Mouse (Mus musculus) kidney, embryonic 15.5 days (tissue): ENCODE results near the gene Zbtb40. TPM values are rescaled to one million over a fixed set of nuclear protein-coding genes. Genes with fewer than 3 reads are reported as not detected.

Source experiments
- ATAC-seq: fragments of 200-750 bp; cut with Nextera tagmentation; replicated peaks from 2 replicates; pipeline ENCODE4 v1.8.0; 2017; ENCODE audit warnings: moderate TSS enrichment; ENCODE audit not compliant: low FRiP score
- H3K27ac ChIP-seq: fragments of 300-500 bp; sonication (generic); 2 replicates; pipeline ENCODE4 v1.5.1; 2015; ENCODE audit warnings: mild to moderate bottlenecking, inconsistent platforms
- H3K27me3 ChIP-seq: fragments of 300-500 bp; sonication (generic); 2 replicates; pipeline ENCODE4 v1.6.1; 2015; ENCODE audit warnings: inconsistent platforms
- H3K36me3 ChIP-seq: fragments of 300-500 bp; sonication (generic); 2 replicates; pipeline ENCODE4 v1.6.1; 2015; ENCODE audit warnings: inconsistent platforms
- H3K4me1 ChIP-seq: fragments of 300-500 bp; sonication (generic); 2 replicates; pipeline ENCODE4 v1.6.1; 2015; ENCODE audit warnings: inconsistent platforms
- H3K4me2 ChIP-seq: fragments of 300-500 bp; sonication (generic); 2 replicates; pipeline ENCODE4 v1.6.1; 2015; ENCODE audit warnings: moderate library complexity, mild to moderate bottlenecking, inconsistent platforms
- H3K4me3 ChIP-seq: fragments of 300-500 bp; sonication (generic); replicated peaks from 2 replicates; pipeline ENCODE4 v1.5.1; 2015; ENCODE audit warnings: mild to moderate bottlenecking, inconsistent platforms
- H3K9ac ChIP-seq: fragments of 300-500 bp; sonication (generic); 2 replicates; pipeline ENCODE4 v1.6.1; 2015; ENCODE audit warnings: mild to moderate bottlenecking, inconsistent platforms
- H3K9me3 ChIP-seq: fragments of 300-500 bp; sonication (generic); replicated peaks from 2 replicates; pipeline ENCODE4 v1.6.1; 2016; ENCODE audit warnings: inconsistent platforms
- WGBS: fragments of 180-500 bp; shearing (Covaris S2); methylation state at CpG from one replicate; pipeline ENCODE4 v1.1.7; 2015; ENCODE audit warnings: mixed read lengths; 5-methylcytosine and 5-hydroxymethylcytosine counted together
- polyA plus RNA-seq: library from polyadenylated mRNA; unstranded; fragments of >200 nt; fragmentation: Nextera tagmentation; extraction: Ambion mirVana; gene quantifications from 2 replicates; pipeline ENCODE4 v1.2.1, GENCODE M21; 2015

Gene Zbtb40
- polyA plus RNA-seq, 1 experiment from 2014 or later: 4.6 TPM

DNA sequence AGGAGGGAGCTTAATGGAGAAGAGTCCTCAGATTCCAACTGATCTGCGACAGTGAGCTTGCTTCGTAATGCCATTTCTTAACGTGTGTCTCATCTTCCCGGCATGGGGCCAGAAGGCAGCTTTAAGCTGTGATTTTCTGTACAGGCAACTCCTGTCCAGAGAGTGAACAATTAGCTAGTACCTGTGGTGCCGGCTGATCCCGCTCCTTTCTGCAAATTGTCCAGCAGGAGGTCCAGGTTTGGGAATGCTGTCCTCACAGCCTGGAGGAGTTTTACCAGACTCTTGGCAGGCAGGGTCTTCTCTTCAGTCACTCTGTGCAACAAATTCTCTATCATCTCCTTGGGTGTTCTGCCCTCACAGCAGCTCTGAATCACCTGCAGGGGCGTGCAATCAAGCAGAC, 47.6 kb downstream of the Zbtb40 start:
- no peak overlapping the region for H3K9ac ChIP-seq
- H3K27ac ChIP-seq: no peak overlapping the region
- no peaks in the 10 kb centered on the region for H3K4me1 ChIP-seq
- H3K9me3 ChIP-seq: no peaks in the 10 kb centered on the region
- WGBS: 90% methylated on average over 7 of the region's 7 CpGs
- H3K4me2 ChIP-seq: no peak overlapping the region
- no peak for ATAC-seq
- peaks cover 55% of the 10 kb centered on the region for H3K36me3 ChIP-seq
- no peak overlapping the region for H3K4me3 ChIP-seq
- H3K27me3 ChIP-seq: no peaks in the 10 kb centered on the region

DNA sequence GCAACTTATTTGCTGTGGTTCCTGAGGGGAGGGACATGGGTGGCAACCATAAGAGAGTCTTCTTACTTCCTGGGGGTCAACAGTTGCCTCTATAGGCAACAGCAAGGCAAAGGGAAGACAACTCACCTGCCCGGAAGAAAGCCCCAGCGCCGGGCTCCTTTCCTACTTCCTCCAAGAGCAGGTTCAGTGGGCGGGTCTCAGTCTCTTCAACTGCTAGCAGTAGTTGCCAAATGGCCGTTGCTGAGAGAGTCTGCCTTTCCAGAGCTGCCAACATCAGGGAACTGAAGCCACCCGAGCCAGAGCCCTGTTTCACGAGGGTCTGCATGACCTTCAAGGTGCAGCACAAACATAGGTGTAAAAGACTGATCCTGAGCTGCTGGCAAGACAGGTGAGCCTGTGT, 50.2 kb downstream of the Zbtb40 start:
- Histone ChIP-seq H3K4me1 (no peaks in the 10 kb centered on the region), H3K9me3 (no peaks in the 10 kb centered on the region), H3K9ac (no peak overlapping the region), H3K36me3 (peaks cover 71% of the 10 kb centered on the region), H3K27me3 (no peaks in the 10 kb centered on the region), H3K4me2 (no peak overlapping the region), H3K27ac (no peak overlapping the region), H3K4me3 (no peak overlapping the region)
- no peak for ATAC-seq
- 74% methylated on average over 7 of the region's 7 CpGs for WGBS

DNA sequence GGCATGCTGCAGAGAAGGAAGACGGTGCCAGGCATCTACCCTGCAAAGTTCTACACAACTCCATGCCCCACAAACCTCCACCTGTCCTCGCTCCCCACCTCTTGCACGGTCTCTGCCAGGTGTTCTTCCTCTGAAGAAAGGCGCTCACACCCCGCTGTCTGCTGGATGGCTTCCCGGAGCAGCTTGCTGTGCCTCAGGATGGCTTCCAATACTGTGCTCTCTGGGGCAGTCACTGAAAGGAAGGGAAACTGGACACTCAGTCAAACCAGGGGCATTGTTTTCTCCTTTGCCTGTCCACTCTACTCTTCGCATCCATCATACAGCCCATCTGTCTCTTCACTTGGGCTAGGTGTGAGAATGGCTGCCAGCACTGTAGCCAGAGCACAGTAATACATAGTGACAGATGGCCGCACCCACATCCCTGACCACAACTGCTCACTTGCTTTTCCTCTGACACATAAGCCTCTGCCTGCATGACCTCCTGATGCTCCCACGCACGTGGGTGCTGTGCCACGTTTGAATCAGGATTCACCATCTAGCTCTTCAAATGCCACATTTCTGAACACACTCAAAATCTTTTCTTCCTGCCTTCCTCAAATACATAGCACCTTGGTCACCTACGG, 50.8 kb downstream of the Zbtb40 start:
- no peaks in the 10 kb centered on the region for H3K9me3 ChIP-seq
- no peak overlapping the region for H3K9ac ChIP-seq
- no peaks in the 10 kb centered on the region for H3K4me1 ChIP-seq
- H3K27me3 ChIP-seq: no peaks in the 10 kb centered on the region
- H3K27ac ChIP-seq: no peak overlapping the region
- 85% methylated on average over 12 of the region's 12 CpGs for WGBS
- no peak overlapping the region for H3K4me2 ChIP-seq
- H3K36me3 ChIP-seq: peaks cover 71% of the 10 kb centered on the region
- no peak for ATAC-seq
- no peak overlapping the region for H3K4me3 ChIP-seq

DNA sequence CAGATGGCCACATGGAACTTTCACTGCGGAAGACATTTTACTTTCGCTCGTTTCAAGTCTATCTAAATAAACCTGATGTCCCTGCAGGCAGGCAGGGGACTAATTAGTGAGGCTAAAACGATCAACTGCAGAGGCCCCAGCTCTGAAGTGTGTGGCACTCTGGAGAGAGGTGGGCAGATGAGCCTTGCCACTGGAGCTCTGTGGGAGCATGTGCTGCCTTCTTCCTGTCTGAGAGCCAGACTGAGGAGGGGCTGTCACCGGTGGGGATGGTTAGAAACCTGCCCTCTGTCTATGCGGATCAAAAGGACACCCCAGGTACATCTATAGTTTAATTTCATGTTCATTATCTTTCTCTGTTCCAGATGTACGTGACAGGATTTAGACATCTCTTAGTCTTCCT, 51.7 kb downstream of the Zbtb40 start:
- no peak for ATAC-seq
- Histone ChIP-seq H3K27ac (no peak overlapping the region), H3K4me3 (no peak overlapping the region), H3K4me1 (no peaks in the 10 kb centered on the region), H3K36me3 (peaks cover 80% of the 10 kb centered on the region), H3K4me2 (no peak overlapping the region), H3K9me3 (no peaks in the 10 kb centered on the region), H3K9ac (no peak overlapping the region), H3K27me3 (no peaks in the 10 kb centered on the region)
- WGBS: 76% methylated on average over 7 of the region's 7 CpGs

DNA sequence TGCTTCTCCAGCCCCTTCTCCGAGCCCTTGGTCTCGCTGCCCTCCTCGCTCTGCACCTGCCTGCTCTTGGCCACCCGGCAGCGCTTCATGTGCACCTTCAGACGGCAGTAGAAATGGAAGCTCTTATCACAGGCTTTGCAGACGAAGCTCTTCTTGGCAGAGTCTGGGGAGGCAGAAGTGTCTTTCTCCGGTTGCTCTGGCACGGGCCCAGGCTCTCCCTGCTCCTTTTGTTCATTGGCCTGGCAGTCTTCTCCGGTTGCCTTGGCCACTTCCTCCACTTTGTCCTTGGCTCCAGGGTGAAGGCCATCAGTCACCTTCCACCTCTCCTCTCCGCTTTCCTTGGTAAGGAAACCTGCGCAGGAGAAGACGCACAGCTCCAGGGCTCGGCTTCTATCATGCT, 53.2 kb downstream of the Zbtb40 start:
- H3K4me3 ChIP-seq: no peak overlapping the region
- no peak overlapping the region for H3K4me2 ChIP-seq
- WGBS: 93% methylated on average over 14 of the region's 14 CpGs
- no peaks in the 10 kb centered on the region for H3K27me3 ChIP-seq
- no peaks in the 10 kb centered on the region for H3K4me1 ChIP-seq
- no peak overlapping the region for H3K9ac ChIP-seq
- no peaks in the 10 kb centered on the region for H3K9me3 ChIP-seq
- ATAC-seq: no peak
- H3K36me3 ChIP-seq: peaks cover 85% of the 10 kb centered on the region
- H3K27ac ChIP-seq: no peak overlapping the region

DNA sequence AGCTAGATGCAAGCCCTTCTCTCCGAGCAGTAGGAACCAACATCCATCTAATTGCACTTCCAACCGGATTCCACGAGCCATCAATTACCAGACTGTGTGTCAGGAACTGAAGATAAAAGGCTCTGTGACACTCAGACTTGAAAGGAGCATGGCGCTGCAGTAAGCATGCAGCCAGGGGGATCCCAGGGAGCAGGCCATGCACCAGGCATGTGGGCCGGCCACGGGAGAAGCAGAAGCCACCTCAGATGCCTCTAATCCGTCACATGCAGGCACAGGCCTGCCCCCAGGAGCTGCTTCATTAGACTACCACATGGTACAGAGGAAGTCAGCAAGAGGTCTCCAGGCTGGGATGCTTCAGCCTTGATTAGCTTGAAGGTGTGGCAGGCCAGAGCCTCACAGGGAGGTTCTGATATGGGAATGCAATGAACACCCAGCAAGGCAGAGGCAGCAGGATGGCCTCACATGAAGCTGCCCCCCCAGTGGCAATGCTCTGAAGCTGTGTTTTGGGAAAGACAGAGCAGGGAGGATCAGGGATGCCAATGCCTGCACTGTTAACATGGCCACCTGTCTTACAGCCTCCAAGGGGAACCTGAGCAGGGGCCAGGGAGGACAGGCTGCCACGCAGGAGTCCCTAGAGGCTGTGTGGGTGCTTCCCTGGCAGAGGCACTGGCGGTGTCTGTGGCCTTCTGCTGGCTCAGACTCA, 66.5 kb downstream of the Zbtb40 start:
- Histone ChIP-seq H3K27me3 (peaks cover 11% of the 10 kb centered on the region), H3K4me3 (no peak overlapping the region), H3K9ac (no peak overlapping the region), H3K27ac (no peak overlapping the region), H3K4me1 (peaks cover 9% of the 10 kb centered on the region), H3K4me2 (no peak overlapping the region), H3K9me3 (no peaks in the 10 kb centered on the region), H3K36me3 (peaks cover 16% of the 10 kb centered on the region)
- 55% methylated on average over 9 of the region's 9 CpGs for WGBS
- no peak for ATAC-seq

DNA sequence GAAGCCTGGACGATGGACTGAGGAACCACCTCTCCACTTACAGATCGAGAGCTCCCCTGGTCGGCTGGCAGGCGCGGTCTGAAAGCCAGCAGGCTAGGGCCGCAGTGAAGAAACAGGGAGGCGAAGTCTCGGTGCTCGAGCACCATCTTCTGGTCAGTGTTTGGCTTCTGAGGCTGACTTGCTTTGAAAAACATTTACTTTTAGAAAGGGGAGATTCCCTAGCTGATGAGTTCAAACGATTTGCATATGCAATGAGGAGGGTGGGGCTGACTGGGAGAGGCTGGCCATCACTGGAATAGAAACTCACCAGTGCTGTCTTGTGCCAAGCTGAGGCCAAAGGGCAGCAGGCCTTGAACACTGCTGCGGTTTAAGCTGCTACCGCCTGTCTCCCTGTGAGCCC, 67.3 kb downstream of the Zbtb40 start:
- Histone ChIP-seq H3K4me2 (no peak overlapping the region), H3K27me3 (peaks cover 12% of the 10 kb centered on the region), H3K36me3 (peaks cover 11% of the 10 kb centered on the region), H3K4me1 (peaks cover 9% of the 10 kb centered on the region), H3K4me3 (no peak overlapping the region), H3K9ac (no peak overlapping the region), H3K9me3 (no peaks in the 10 kb centered on the region), H3K27ac (no peak overlapping the region)
- WGBS: 6% methylated on average over 12 of the region's 12 CpGs
- peak; percentile 63 for ATAC-seq

DNA sequence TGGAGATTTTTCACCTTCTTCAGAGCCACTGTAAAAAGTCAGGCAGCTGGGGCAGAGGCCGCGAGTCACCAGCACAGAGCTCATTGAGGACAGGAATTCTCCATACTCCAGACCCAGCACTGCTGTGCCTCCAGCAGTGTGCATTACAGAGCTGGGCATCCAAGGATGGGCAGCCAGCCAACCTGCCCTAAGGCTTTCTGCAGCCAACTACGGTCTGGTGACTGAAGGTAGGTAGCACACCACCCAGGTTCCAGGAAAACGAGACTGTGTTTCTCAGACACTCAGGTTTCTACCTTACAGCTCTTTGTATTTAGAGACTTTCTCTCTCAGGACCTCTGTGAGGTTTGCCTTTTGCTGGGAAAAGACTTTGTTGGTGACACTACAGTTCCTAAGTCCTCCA, 67.7 kb downstream of the Zbtb40 start:
- Histone ChIP-seq H3K27me3 (peaks cover 15% of the 10 kb centered on the region), H3K36me3 (peaks cover 11% of the 10 kb centered on the region), H3K4me3 (no peak overlapping the region), H3K4me1 (peaks cover 9% of the 10 kb centered on the region), H3K9me3 (no peaks in the 10 kb centered on the region), H3K9ac (no peak overlapping the region), H3K27ac (no peak overlapping the region), H3K4me2 (no peak overlapping the region)
- ATAC-seq: no peak
- WGBS: 74% methylated on average over 4 of the region's 4 CpGs

DNA sequence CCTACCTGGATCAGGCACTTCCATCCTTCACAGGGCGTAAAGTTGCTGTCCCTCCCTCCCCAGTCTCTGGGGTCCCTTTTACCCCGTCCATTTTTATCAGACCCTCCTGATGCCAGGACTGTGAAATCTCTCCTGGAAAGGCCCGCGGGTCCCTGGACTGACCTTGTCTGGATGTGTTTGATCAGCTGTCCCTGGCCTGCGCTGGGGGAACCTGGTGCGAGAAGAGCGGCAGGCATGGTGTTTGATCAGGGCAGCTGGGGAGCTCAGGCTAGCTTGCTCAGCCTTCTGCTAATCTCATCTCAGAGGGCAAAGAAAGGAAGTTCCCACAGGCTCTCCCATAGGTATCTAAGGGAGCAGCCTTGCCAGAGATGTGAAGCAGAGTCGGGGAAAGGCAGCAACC, 71.4 kb downstream of the Zbtb40 start:
- Histone ChIP-seq H3K9me3 (no peaks in the 10 kb centered on the region), H3K4me1 (peaks cover 9% of the 10 kb centered on the region), H3K27ac (no peak overlapping the region), H3K27me3 (peaks cover 43% of the 10 kb centered on the region), H3K4me2 (no peak overlapping the region), H3K36me3 (no peaks in the 10 kb centered on the region), H3K9ac (no peak overlapping the region), H3K4me3 (no peak overlapping the region)
- ATAC-seq: no peak
- 66% methylated on average over 8 of the region's 8 CpGs for WGBS

DNA sequence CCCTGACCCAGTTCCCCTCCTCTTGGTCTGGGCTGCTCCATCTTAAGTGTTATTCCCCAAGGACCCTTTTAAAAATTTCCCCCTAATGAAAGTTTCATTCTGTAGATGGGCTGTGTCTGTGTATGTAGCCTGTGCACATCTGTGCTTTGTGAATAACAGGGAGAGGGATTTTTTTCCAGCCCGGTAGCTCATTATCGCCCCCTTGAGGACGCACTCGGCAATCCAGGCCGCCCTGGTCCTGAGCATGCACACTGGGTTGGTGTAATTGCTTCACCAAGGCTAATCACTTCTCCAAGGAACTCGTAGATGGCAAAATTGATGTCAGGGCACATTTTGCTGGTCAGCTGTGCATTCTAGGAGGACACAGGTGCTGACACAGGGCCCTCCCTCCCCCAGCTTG, 77.7 kb downstream of the Zbtb40 start:
- Histone ChIP-seq H3K4me2 (no peak overlapping the region), H3K9ac (no peak overlapping the region), H3K36me3 (no peaks in the 10 kb centered on the region), H3K4me3 (no peak overlapping the region), H3K27me3 (peaks cover 89% of the 10 kb centered on the region), H3K27ac (no peak overlapping the region), H3K9me3 (no peaks in the 10 kb centered on the region), H3K4me1 (peaks cover 13% of the 10 kb centered on the region)
- WGBS: 8% methylated on average over 6 of the region's 6 CpGs
- ATAC-seq: no peak

DNA sequence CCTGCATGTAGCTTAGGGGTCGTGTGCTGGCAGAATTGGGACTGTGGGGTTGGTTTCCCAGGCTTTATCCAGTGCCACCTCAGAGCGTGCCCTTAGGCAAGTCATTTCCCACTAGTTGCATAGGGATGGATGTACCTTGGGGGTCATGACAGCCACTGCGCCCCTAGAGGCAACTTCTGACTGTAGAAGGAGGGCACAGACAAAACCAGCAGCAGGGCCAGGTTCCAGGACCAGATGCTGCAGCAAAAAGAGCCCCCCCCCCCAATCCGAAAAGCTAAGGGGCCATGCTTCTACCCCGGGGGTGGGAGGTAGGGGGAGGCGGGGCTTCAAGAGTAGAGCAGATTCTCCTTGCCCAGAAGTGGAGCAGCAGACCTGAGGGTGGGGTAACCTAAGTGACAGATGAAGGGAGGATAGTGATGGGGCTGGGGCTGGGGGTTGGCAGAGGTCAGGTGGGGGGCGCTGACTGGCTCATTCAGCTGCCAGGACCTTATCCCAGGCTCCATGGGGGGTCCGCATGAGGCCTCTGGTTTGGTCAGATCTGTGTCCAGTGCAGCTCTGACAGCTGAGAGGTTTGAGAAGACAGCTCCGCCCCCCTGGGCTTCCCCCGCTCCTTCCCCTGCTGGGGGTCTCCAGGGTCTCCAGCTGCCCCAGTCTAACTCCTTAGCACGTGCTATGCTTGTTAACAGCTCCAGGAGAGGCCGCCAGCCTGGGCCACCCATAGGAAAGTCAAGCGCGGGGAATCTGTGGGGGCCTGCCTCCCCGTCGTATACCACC, 78.9 kb downstream of the Zbtb40 start:
- WGBS: 47% methylated on average over 16 of the region's 16 CpGs

DNA sequence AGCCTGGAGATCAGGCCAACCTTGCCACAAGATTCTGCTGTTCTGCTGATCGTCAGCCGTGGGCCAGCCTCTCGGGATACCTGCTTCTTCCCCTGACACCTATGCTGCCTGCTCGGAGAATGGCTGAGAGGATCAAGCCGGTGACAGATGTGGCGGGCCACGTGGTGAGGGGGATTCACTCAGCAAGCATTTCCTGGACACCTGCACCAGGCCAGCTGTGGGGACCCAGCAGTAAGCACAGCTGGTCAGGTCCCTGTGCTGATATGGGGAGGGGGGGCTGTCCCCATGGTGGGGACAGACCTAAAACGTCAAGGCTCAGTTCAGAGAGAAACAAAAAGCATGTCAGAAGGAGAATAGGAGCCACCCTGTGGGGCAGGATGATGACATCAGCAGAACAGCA, 79.5 kb downstream of the Zbtb40 start:
- Histone ChIP-seq H3K27me3 (peaks cover 97% of the 10 kb centered on the region), H3K4me1 (peaks cover 19% of the 10 kb centered on the region), H3K27ac (no peak overlapping the region), H3K36me3 (no peaks in the 10 kb centered on the region), H3K4me2 (no peak overlapping the region), H3K9ac (no peak overlapping the region), H3K9me3 (no peaks in the 10 kb centered on the region), H3K4me3 (no peak overlapping the region)
- ATAC-seq: no peak
- WGBS: 65% methylated on average over 8 of the region's 8 CpGs

More for the DNA sequence above, 78.9 kb downstream of the Zbtb40 start:
- H3K36me3 ChIP-seq: no peaks in the 10 kb centered on the region
- no peak for ATAC-seq
- H3K9ac ChIP-seq: no peak overlapping the region
- no peak overlapping the region for H3K4me2 ChIP-seq
- no peak overlapping the region for H3K4me3 ChIP-seq
- peaks cover 93% of the 10 kb centered on the region for H3K27me3 ChIP-seq
- no peaks in the 10 kb centered on the region for H3K9me3 ChIP-seq
- peaks cover 19% of the 10 kb centered on the region for H3K4me1 ChIP-seq
- H3K27ac ChIP-seq: no peak overlapping the region
